Mouse (Mus musculus): ENCODE data around the gene Prps2. TPM values are rescaled to one million over a fixed set of nuclear protein-coding genes. Genes with fewer than 3 reads are reported as not detected.
"Not testable (repeated sequence)": the region's sequence is repeated elsewhere in the genome, so short reads cannot be mapped to it uniquely, and the experiment has no call there.

Gene Prps2
- polyA plus RNA-seq (2015; fragmentation: Nextera tagmentation; extraction: Ambion mirVana): 7.9 and 8.3 TPM in 2 replicates

DNA sequence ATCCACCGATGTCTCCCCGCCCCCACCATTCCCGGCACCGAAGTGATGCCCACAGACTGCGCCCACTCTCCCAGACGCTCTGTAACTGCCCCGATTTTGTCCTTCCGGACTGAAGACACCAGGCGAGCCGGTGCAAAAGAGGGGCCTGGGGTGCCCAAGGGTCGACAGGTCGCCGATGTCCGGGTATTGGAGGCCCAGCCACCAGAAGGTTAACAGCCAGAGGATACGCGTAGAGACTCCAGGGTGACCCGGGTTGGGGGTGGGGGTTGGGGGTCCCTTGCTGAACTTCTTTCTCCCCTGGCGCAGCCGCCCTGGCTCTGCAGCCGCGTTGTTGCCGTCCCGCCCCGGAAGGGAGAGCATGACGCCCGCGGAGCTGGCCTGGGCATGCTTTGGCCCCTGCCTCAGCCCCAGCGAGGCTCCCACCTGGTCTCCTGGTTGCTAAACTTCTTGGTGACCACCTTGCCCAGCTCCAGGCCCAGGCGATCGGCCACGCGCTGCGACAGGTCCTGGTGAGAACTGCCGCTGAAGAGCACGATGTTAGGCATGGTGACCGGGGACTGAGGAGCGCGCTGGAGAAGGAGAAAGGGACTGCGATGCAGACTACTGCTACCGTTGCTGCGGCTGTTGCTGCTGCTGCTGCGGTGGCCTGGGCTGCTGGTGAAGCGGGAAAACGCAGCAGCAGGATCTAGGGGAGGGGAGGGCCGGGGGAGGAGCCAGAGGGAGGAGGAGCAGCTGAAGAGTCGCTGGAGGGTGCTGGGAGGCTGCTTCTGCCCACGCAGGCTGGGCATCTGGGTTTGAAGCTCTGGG, at the start of gene Prps2:
TSS of gene Prps2 (minus strand) at position 703 of the 807 bp plus-strand sequence.
- no peaks in the 10 kb centered on the region for H3K4me1 ChIP-seq (ENCODE audit: control insufficient read depth, insufficient read depth, low read length)
- H3K27me3 ChIP-seq (ENCODE audit: control insufficient read depth, insufficient read depth, low read depth, low read length): peaks cover 3% of the 10 kb centered on the region
- H3K36me3 ChIP-seq (ENCODE audit: control insufficient read depth, insufficient read depth, low read length): no peaks in the 10 kb centered on the region
- H3K4me3 ChIP-seq (ENCODE audit: low read depth, low read length): peak within 1 kb of the TSS; percentile 58
- peak within 1 kb of the TSS; percentile 82 for H3K4me2 ChIP-seq (ENCODE audit: low read length)
- H3K9me3 ChIP-seq (replicated peaks; ENCODE audit: control insufficient read depth, low read length, poor library complexity, severe bottlenecking): no peaks in the 10 kb centered on the region
- ATAC-seq: peak; percentile 94
- H3K27ac ChIP-seq (ENCODE audit: low read length): 0 out of 2 replicates have a peak within 1 kb of the TSS, but pooled peaks have one; percentile 11
- peak within 1 kb of the TSS; percentile 65 for H3K9ac ChIP-seq (ENCODE audit: low read depth, low read length)
- WGBS: 25% methylated on average over 39 of the region's 47 CpGs

GRCm38 (mm10) chrX:167417654-167418053, 35.1 kb upstream of the Prps2 start:
- 63% methylated on average over 1 of the region's 1 CpGs for WGBS
- Histone ChIP-seq H3K4me1 (ENCODE audit: control insufficient read depth, insufficient read depth, low read length) (no peaks in the 10 kb centered on the region), H3K4me2 (ENCODE audit: low read length) (no peak overlapping the region), H3K27me3 (ENCODE audit: control insufficient read depth, insufficient read depth, low read depth, low read length) (no peaks in the 10 kb centered on the region), H3K9me3 (replicated peaks; ENCODE audit: control insufficient read depth, low read length, poor library complexity, severe bottlenecking) (no peaks in the 10 kb centered on the region), H3K9ac (ENCODE audit: low read depth, low read length) (no peak overlapping the region), H3K4me3 (ENCODE audit: low read depth, low read length) (no peak overlapping the region), H3K27ac (ENCODE audit: low read length) (no peak overlapping the region), H3K36me3 (ENCODE audit: control insufficient read depth, insufficient read depth, low read length) (no peaks in the 10 kb centered on the region)
- no peak for ATAC-seq

DNA sequence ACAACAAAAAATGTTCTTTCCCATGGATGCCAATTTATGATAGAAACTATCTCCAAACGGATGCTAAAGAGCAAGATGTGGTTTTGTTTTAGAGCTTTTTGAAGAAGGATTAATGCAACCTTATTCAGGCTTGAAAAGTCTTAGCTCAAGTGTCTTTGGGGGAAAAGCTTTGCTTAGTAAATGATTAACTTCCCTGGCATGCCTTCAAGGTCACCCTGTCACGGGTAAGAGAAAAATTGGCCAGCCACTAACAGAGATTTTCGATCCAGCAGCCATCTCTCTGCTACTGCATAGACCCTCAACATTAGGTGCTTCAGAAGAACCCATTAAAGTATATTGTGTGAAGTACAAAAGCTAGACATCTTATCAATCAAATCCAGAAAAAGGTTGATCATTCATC, 12.4 kb upstream of the Prps2 start:
- no peaks in the 10 kb centered on the region for H3K9me3 ChIP-seq (replicated peaks; ENCODE audit: control insufficient read depth, low read length, poor library complexity, severe bottlenecking)
- no peak overlapping the region for H3K4me3 ChIP-seq (ENCODE audit: low read depth, low read length)
- no peak overlapping the region for H3K27ac ChIP-seq (ENCODE audit: low read length)
- H3K9ac ChIP-seq (ENCODE audit: low read depth, low read length): no peak overlapping the region
- no peak overlapping the region for H3K4me2 ChIP-seq (ENCODE audit: low read length)
- peaks cover 4% of the 10 kb centered on the region; the same call in 1 of the 2 replicates for H3K27me3 ChIP-seq (ENCODE audit: control insufficient read depth, insufficient read depth, low read depth, low read length)
- H3K36me3 ChIP-seq (ENCODE audit: control insufficient read depth, insufficient read depth, low read length): no peaks in the 10 kb centered on the region
- 56% methylated on average over 3 of the region's 3 CpGs for WGBS
- no peak for ATAC-seq
- no peaks in the 10 kb centered on the region for H3K4me1 ChIP-seq (ENCODE audit: control insufficient read depth, insufficient read depth, low read length)

DNA sequence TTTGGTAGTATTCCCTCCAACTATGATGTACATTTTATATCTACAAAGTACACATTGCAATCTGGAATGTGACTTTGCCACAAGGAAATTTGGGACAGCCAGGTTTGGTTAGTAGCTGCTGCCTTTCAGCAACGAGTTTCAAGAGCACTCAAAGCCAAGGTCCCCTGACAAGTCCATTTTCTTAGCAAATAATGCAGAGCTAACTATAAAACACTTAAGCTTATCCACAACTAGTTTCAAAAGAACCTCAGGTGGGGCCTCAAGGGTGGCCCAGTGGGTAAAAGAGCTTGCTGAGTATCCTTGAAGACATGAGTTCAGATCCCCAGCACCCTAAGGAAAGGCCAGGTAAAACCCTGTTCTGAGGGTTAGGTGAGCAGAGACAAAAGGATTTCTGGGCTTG, 4.1 kb upstream of the Prps2 start:
- no peaks in the 10 kb centered on the region for H3K4me1 ChIP-seq (ENCODE audit: control insufficient read depth, insufficient read depth, low read length)
- no peaks in the 10 kb centered on the region for H3K9me3 ChIP-seq (replicated peaks; ENCODE audit: control insufficient read depth, low read length, poor library complexity, severe bottlenecking)
- peaks cover 3% of the 10 kb centered on the region for H3K27me3 ChIP-seq (ENCODE audit: control insufficient read depth, insufficient read depth, low read depth, low read length)
- no peak overlapping the region for H3K4me2 ChIP-seq (ENCODE audit: low read length)
- H3K4me3 ChIP-seq (ENCODE audit: low read depth, low read length): no peak overlapping the region
- WGBS: 38% methylated on average over 1 of the region's 1 CpGs
- no peak overlapping the region for H3K27ac ChIP-seq (ENCODE audit: low read length)
- no peaks in the 10 kb centered on the region for H3K36me3 ChIP-seq (ENCODE audit: control insufficient read depth, insufficient read depth, low read length)
- no peak for ATAC-seq
- H3K9ac ChIP-seq (ENCODE audit: low read depth, low read length): no peak overlapping the region

- 42% methylated on average over 7 of the region's 7 CpGs for WGBS
- H3K4me3 ChIP-seq (ENCODE audit: low read depth, low read length): peak overlapping the region; percentile 58
These were observed 271 bp upstream of the Prps2 start for GRCm38 (mm10) chrX:167382854-167383186.

DNA sequence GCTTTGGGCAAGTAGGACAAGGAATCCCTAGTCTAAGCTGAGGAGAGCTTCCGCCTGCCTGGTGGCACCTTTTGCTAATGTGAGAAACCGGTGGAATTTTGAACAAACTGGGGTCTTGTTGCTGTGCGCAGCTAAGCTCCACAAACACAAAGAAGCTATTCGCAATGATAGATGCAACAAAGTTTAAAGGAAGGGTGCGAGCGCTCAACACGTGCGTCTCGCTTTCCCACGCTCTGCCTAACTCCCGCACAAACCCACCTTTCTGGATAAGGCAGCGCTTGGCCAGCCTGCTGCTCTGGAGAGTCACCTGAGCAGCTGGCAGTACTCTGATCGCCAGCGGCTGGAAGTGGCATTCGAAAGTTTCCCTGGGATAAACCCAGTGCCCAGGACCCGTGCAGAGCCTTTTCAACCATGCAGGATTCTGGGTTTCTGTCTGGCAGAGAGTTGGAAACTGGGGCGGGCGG, 934 bp downstream of the Prps2 start:
- peak; percentile 60; the same call in 1 of the 2 replicates for ATAC-seq

More at GRCm38 (mm10) chrX:167382854-167383186, 271 bp upstream of the Prps2 start:
- Histone ChIP-seq H3K4me2 (ENCODE audit: low read length) (peak overlapping the region; percentile 82), H3K9me3 (replicated peaks; ENCODE audit: control insufficient read depth, low read length, poor library complexity, severe bottlenecking) (no peaks in the 10 kb centered on the region), H3K27ac (ENCODE audit: low read length) (no peak overlapping the region), H3K9ac (ENCODE audit: low read depth, low read length) (peak overlapping the region; percentile 65; the same call in 1 of the 2 replicates), H3K36me3 (ENCODE audit: control insufficient read depth, insufficient read depth, low read length) (no peaks in the 10 kb centered on the region), H3K4me1 (ENCODE audit: control insufficient read depth, insufficient read depth, low read length) (no peaks in the 10 kb centered on the region), H3K27me3 (ENCODE audit: control insufficient read depth, insufficient read depth, low read depth, low read length) (peaks cover 3% of the 10 kb centered on the region)
- no peak; the same call in 1 of the 2 replicates for ATAC-seq

DNA sequence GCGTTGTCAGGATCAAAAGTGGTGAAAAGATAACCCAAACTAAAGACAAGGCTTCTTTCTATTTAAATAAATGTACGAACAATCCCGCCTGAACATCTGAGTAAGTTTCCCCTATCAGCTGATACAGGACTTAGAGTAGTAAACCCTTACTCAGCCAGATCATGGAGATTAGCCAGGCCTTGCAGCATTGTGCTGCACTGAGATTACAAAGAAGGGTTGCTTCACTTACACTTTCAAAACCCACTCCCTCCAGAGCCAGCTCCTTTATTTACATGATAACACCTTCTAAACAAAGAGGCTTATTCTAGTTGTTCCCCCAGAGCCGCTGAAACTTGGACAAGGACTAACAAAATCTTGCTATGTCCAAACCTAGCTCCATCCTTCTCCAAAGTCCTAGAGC, 2.5 kb downstream of the Prps2 start:
- Histone ChIP-seq H3K36me3 (ENCODE audit: control insufficient read depth, insufficient read depth, low read length) (no peaks in the 10 kb centered on the region), H3K9ac (ENCODE audit: low read depth, low read length) (no peak overlapping the region), H3K27ac (ENCODE audit: low read length) (no peak overlapping the region), H3K4me1 (ENCODE audit: control insufficient read depth, insufficient read depth, low read length) (no peaks in the 10 kb centered on the region), H3K27me3 (ENCODE audit: control insufficient read depth, insufficient read depth, low read depth, low read length) (peaks cover 3% of the 10 kb centered on the region), H3K4me3 (ENCODE audit: low read depth, low read length) (no peak overlapping the region), H3K4me2 (ENCODE audit: low read length) (no peak overlapping the region), H3K9me3 (replicated peaks; ENCODE audit: control insufficient read depth, low read length, poor library complexity, severe bottlenecking) (no peaks in the 10 kb centered on the region)
- WGBS: 52% methylated on average over 4 of the region's 4 CpGs
- ATAC-seq: no peak

More for the DNA sequence above, 934 bp downstream of the Prps2 start:
- Histone ChIP-seq H3K27me3 (ENCODE audit: control insufficient read depth, insufficient read depth, low read depth, low read length) (peaks cover 3% of the 10 kb centered on the region), H3K9me3 (replicated peaks; ENCODE audit: control insufficient read depth, low read length, poor library complexity, severe bottlenecking) (no peaks in the 10 kb centered on the region), H3K36me3 (ENCODE audit: control insufficient read depth, insufficient read depth, low read length) (no peaks in the 10 kb centered on the region), H3K4me2 (ENCODE audit: low read length) (peak overlapping the region; percentile 82), H3K27ac (ENCODE audit: low read length) (no peak overlapping the region), H3K4me3 (ENCODE audit: low read depth, low read length) (peak overlapping the region; percentile 58), H3K4me1 (ENCODE audit: control insufficient read depth, insufficient read depth, low read length) (no peaks in the 10 kb centered on the region), H3K9ac (ENCODE audit: low read depth, low read length) (peak overlapping the region; percentile 65; the same call in 1 of the 2 replicates)
- 17% methylated on average over 18 of the region's 18 CpGs for WGBS

GRCm38 (mm10) chrX:167361231-167361630, 21.3 kb downstream of the Prps2 start:
- H3K9ac ChIP-seq (ENCODE audit: low read depth, low read length); H3K27me3 ChIP-seq (ENCODE audit: control insufficient read depth, insufficient read depth, low read depth, low read length); H3K9me3 ChIP-seq (replicated peaks; ENCODE audit: control insufficient read depth, low read length, poor library complexity, severe bottlenecking); H3K4me1 ChIP-seq (ENCODE audit: control insufficient read depth, insufficient read depth, low read length); ATAC-seq; H3K4me2 ChIP-seq (ENCODE audit: low read length); H3K27ac ChIP-seq (ENCODE audit: low read length); H3K36me3 ChIP-seq (ENCODE audit: control insufficient read depth, insufficient read depth, low read length); H3K4me3 ChIP-seq (ENCODE audit: low read depth, low read length): not testable (repeated sequence)
- 91% methylated on average over 3 of the region's 3 CpGs for WGBS

- WGBS: 92% methylated on average over 7 of the region's 7 CpGs
- no peak for ATAC-seq
- H3K4me3 ChIP-seq (ENCODE audit: low read depth, low read length): no peak overlapping the region
These were observed 22.8 kb downstream of the Prps2 start for GRCm38 (mm10) chrX:167359704-167360103.

More at GRCm38 (mm10) chrX:167359704-167360103, 22.8 kb downstream of the Prps2 start:
- H3K9me3 ChIP-seq (replicated peaks; ENCODE audit: control insufficient read depth, low read length, poor library complexity, severe bottlenecking): no peaks in the 10 kb centered on the region
- H3K27ac ChIP-seq (ENCODE audit: low read length): no peak overlapping the region
- H3K36me3 ChIP-seq (ENCODE audit: control insufficient read depth, insufficient read depth, low read length): no peaks in the 10 kb centered on the region; the same call in 1 of the 2 replicates
- H3K27me3 ChIP-seq (ENCODE audit: control insufficient read depth, insufficient read depth, low read depth, low read length): no peaks in the 10 kb centered on the region
- no peaks in the 10 kb centered on the region for H3K4me1 ChIP-seq (ENCODE audit: control insufficient read depth, insufficient read depth, low read length)
- no peak overlapping the region for H3K9ac ChIP-seq (ENCODE audit: low read depth, low read length)
- H3K4me2 ChIP-seq (ENCODE audit: low read length): no peak overlapping the region

Measured in midbrain, embryonic 16.5 days (tissue).